Mouse (Mus musculus) midbrain, embryonic 14.5 days (tissue): ENCODE data around the gene Kif6. TPM values are rescaled to one million over a fixed set of nuclear protein-coding genes. Genes with fewer than 3 reads are reported as not detected.

Source experiments
- ATAC-seq: fragments of 200-750 bp; cut with Nextera tagmentation; 2 replicates; pipeline ENCODE4 v1.8.0; 2017; ENCODE audit warnings: moderate number of reproducible peaks, moderate library complexity; ENCODE audit not compliant: low FRiP score, low TSS enrichment
- DNase-seq: peaks from one replicate; pipeline ENCODE4 v3.0.0-alpha.2; 2015
- H3K27ac ChIP-seq: fragments of 300-500 bp; sonication (generic); replicated peaks from 2 replicates; pipeline ENCODE4 v1.5.1; 2014; ENCODE audit warnings: mild to moderate bottlenecking, low read depth, low read length, moderate library complexity
- H3K27me3 ChIP-seq: fragments of 300-500 bp; sonication (generic); 2 replicates; pipeline ENCODE4 v1.6.1; 2014; ENCODE audit warnings: low read length, control low read depth, mixed read lengths; ENCODE audit not compliant: control insufficient read depth, insufficient read depth
- H3K36me3 ChIP-seq: fragments of 300-500 bp; sonication (generic); 2 replicates; pipeline ENCODE4 v1.6.1; 2014; ENCODE audit warnings: low read length, control low read depth; ENCODE audit not compliant: control insufficient read depth, insufficient read depth
- H3K4me1 ChIP-seq: fragments of 300-500 bp; sonication (generic); 2 replicates; pipeline ENCODE4 v1.6.1; 2014; ENCODE audit warnings: mild to moderate bottlenecking, antibody characterized with exemption, low read length, control low read depth; ENCODE audit not compliant: control insufficient read depth, insufficient read depth
- H3K4me2 ChIP-seq: fragments of 300-500 bp; sonication (generic); 2 replicates; pipeline ENCODE4 v1.6.1; 2014; ENCODE audit warnings: mild to moderate bottlenecking, low read length, moderate library complexity
- H3K4me3 ChIP-seq: fragments of 300-500 bp; sonication (generic); replicated peaks from 2 replicates; pipeline ENCODE4 v1.5.1; 2014; ENCODE audit warnings: low read depth, low read length
- H3K9ac ChIP-seq: fragments of 300-500 bp; sonication (generic); replicated peaks from 2 replicates; pipeline ENCODE4 v1.6.1; 2014; ENCODE audit warnings: mild to moderate bottlenecking, low read length, moderate library complexity
- H3K9me3 ChIP-seq: fragments of 300-500 bp; sonication (generic); 2 replicates; pipeline ENCODE4 v1.6.1; 2016; ENCODE audit warnings: low read length, control low read depth, mixed read lengths; ENCODE audit not compliant: control insufficient read depth
- WGBS: fragments of 180-500 bp; shearing (Covaris S2); extraction: QIAGEN DNeasy Blood & Tissue Kit; methylation state at CpG from one replicate; pipeline ENCODE4 v1.1.7; 2014; 5-methylcytosine and 5-hydroxymethylcytosine counted together
- polyA plus RNA-seq: library from polyadenylated mRNA; unstranded; fragments of >200 nt; fragmentation: Nextera tagmentation; extraction: Ambion mirVana; gene quantifications from 2 replicates; pipeline ENCODE4 v1.2.1, GENCODE M21; 2014

The Kif6 gene
- polyA plus RNA-seq, 1 experiment from 2014 or later: 2.4 TPM

DNA sequence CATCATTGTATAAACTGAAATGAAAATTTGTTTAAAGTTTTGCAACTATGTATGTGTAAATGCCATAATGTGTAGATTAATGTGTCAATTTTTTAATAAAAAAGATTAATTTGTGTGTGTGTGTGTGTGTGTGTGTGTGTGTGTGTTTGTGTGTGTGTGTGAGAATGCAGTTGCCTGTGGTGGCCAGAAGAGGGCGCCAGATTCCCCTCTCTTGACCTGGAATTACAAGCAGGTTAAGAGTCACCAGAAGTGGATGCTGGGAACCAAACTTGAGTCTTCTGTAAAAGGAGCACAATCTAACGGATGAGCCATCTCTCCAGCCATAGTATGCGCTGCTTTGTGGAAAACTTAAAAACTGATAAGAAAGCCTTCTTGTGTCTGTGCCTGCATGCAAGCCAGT lies 121.4 kb downstream of the Kif6 start:
- no peak overlapping the region for H3K4me3 ChIP-seq
- no peak for ATAC-seq
- H3K9ac ChIP-seq: no peak overlapping the region
- no peaks in the 10 kb centered on the region for H3K36me3 ChIP-seq
- no peak for DNase-seq
- no peak overlapping the region for H3K4me2 ChIP-seq
- H3K4me1 ChIP-seq: no peaks in the 10 kb centered on the region
- WGBS: 76% methylated on average over 3 of the region's 3 CpGs
- H3K27ac ChIP-seq: no peak overlapping the region
- no peaks in the 10 kb centered on the region for H3K9me3 ChIP-seq
- H3K27me3 ChIP-seq: no peaks in the 10 kb centered on the region

DNA sequence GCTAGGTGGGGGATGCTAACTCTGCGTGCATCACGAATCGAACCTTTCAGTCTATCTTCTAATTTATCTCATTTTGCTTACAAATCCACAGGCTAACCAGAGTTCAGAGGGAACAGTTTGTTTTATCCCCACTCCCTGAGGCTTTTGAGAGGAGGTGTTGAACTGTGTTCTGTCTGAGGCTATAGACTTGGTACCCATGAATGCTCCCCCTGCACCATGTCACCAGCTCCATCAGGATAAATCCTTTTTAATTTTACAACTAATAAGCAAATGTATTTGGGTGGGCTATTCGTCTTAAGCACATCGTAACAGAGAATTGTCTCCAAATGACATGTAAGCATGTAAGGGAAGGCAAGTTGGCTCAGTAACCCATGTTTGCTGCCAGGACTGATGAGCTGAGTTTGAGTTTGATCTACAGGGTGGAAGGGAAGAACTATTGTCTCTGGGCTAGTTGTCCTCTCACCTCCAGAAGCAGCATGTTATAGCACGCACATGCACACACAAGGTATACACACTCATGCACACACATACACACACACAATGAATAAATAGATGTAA lies 122.4 kb downstream of the Kif6 start:
- no peaks in the 10 kb centered on the region for H3K36me3 ChIP-seq
- no peaks in the 10 kb centered on the region for H3K4me1 ChIP-seq
- ATAC-seq: no peak
- H3K27ac ChIP-seq: no peak overlapping the region
- H3K27me3 ChIP-seq: no peaks in the 10 kb centered on the region
- no peak overlapping the region for H3K4me2 ChIP-seq
- no peak for DNase-seq
- no peak overlapping the region for H3K4me3 ChIP-seq
- no peak overlapping the region for H3K9ac ChIP-seq
- no peaks in the 10 kb centered on the region for H3K9me3 ChIP-seq
- WGBS: 92% methylated on average over 6 of the region's 6 CpGs

DNA sequence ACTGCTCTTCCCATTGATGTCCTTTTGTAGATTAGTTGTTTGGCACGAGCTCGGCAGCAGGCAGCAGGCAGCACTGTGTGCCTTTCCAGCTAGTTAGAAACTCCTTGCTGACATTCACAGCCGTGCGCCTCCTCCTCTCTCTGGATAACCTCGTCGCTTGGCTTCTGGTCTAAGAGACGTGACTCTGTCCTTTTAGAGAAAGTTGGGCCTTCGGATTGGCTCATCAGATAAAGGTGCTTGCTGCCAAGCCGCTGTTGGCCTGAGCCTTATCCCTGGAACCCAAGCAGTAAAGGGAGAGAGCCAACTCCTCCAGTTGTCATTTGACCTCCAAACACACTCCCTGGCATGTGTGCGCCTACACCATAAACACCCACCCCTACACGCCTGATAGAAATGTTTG lies 123.4 kb downstream of the Kif6 start:
- DNase-seq (no peak), ATAC-seq (no peak)
- no peaks in the 10 kb centered on the region for H3K36me3 ChIP-seq
- 86% methylated on average over 11 of the region's 11 CpGs for WGBS
- H3K9me3 ChIP-seq: no peaks in the 10 kb centered on the region
- H3K4me3 ChIP-seq: no peak overlapping the region
- no peak overlapping the region for H3K4me2 ChIP-seq
- H3K27ac ChIP-seq: no peak overlapping the region
- no peak overlapping the region for H3K9ac ChIP-seq
- no peaks in the 10 kb centered on the region for H3K4me1 ChIP-seq
- no peaks in the 10 kb centered on the region for H3K27me3 ChIP-seq

GRCm38 (mm10) chr17:49739896-49740679 lies 125.2 kb downstream of the Kif6 start:
- ATAC-seq (no peak), DNase-seq (no peak)
- Histone ChIP-seq H3K4me1 (no peaks in the 10 kb centered on the region), H3K9me3 (no peaks in the 10 kb centered on the region), H3K4me2 (no peak overlapping the region), H3K9ac (no peak overlapping the region), H3K4me3 (no peak overlapping the region), H3K36me3 (no peaks in the 10 kb centered on the region), H3K27ac (no peak overlapping the region), H3K27me3 (no peaks in the 10 kb centered on the region)
- WGBS: 91% methylated on average over 9 of the region's 9 CpGs

DNA sequence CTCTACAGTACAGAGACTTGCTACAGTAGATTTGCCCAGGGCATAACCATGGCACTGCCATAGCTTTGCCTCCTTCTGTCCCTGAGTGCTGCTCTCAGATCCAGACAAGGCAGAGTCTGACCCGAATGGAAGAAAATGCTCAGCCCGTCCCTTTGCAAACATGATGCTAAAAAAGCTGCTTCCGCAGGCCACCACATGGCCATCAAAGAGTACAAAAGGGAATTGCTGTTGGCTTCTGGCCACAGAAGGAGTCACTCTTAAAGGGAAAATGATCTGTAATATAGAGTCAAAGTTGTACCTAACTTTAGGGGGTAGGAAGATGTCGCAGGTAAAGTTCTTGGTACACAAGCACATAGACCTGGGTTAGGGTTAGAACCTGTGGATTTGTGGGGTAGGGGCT lies 126.2 kb downstream of the Kif6 start:
- H3K4me1 ChIP-seq: no peaks in the 10 kb centered on the region
- DNase-seq: no peak
- 87% methylated on average over 4 of the region's 4 CpGs for WGBS
- no peaks in the 10 kb centered on the region for H3K27me3 ChIP-seq
- H3K9me3 ChIP-seq: no peaks in the 10 kb centered on the region
- no peak for ATAC-seq
- H3K36me3 ChIP-seq: no peaks in the 10 kb centered on the region
- no peak overlapping the region for H3K4me2 ChIP-seq
- no peak overlapping the region for H3K4me3 ChIP-seq
- H3K27ac ChIP-seq: no peak overlapping the region
- H3K9ac ChIP-seq: no peak overlapping the region

- DNase-seq: no peak
- Histone ChIP-seq H3K27me3 (no peaks in the 10 kb centered on the region), H3K4me3 (no peak overlapping the region), H3K36me3 (no peaks in the 10 kb centered on the region), H3K9ac (no peak overlapping the region), H3K27ac (no peak overlapping the region), H3K4me2 (no peak overlapping the region), H3K9me3 (no peaks in the 10 kb centered on the region), H3K4me1 (no peaks in the 10 kb centered on the region)
- WGBS: 86% methylated on average over 5 of the region's 5 CpGs
- ATAC-seq: no peak
These were observed 127.0 kb downstream of the Kif6 start for GRCm38 (mm10) chr17:49741927-49742326.

GRCm38 (mm10) chr17:49743580-49744463 lies 128.9 kb downstream of the Kif6 start:
- Histone ChIP-seq H3K27me3 (no peaks in the 10 kb centered on the region), H3K9me3 (no peaks in the 10 kb centered on the region; the same call in 1 of the 2 replicates), H3K4me3 (no peak overlapping the region), H3K9ac (no peak overlapping the region), H3K4me2 (no peak overlapping the region), H3K27ac (no peak overlapping the region), H3K36me3 (no peaks in the 10 kb centered on the region), H3K4me1 (no peaks in the 10 kb centered on the region)
- DNase-seq: peak; percentile 62
- no peak for ATAC-seq
- 17% methylated on average over 14 of the region's 14 CpGs for WGBS

DNA sequence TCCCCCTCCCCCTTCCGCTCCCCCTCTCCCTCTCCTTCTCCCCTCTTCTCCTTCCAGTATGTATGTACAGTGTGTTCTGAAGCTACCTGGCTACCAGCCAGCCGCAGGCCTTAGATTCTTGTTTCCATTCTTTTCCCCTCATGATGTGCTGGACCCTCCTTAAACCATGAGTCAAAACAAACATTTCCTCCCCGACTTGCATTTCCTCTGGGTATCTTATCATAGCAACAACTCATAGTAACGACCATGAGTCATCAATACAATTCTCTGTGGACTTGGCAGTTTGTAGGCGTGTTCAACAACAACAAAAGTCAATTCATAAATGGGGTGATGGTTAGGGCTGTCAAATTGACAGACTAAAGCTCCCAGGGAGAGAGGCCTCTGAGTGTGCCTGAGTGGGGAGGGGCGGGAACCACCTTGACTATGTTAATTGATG lies 136.0 kb downstream of the Kif6 start:
- no peaks in the 10 kb centered on the region for H3K36me3 ChIP-seq
- WGBS: 81% methylated on average over 6 of the region's 6 CpGs
- no peak overlapping the region for H3K4me3 ChIP-seq
- DNase-seq (no peak), ATAC-seq (no peak)
- no peaks in the 10 kb centered on the region for H3K27me3 ChIP-seq
- no peak overlapping the region for H3K27ac ChIP-seq
- no peaks in the 10 kb centered on the region for H3K4me1 ChIP-seq
- H3K4me2 ChIP-seq: no peak overlapping the region
- H3K9ac ChIP-seq: no peak overlapping the region
- H3K9me3 ChIP-seq: no peaks in the 10 kb centered on the region; the same call in 1 of the 2 replicates
